Comparison of ENCODE assay signal across 8 mouse cellular contexts in the genomic region with DNA sequence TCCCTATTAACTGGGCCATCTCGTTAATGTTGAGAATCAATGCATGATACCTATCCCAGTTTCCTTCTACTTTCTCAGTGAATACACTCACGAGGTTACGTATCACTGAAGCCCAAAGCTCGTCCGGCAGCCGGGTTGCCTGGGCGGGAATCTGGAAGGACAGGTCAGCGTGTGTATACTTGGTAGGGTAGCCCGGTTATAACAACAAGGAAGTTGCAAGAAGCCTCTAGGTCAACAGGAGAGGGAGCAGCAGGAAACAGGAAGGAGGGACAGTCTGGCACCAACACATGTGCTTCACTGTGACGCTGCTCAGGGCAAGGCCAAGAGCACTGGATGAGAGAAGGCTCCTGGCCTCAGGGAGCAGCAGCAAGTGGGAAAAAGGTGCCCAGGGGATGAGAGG. TPM values are rescaled to one million over a fixed set of nuclear protein-coding genes. Genes with fewer than 3 reads are reported as not detected.
DNase-seq lines count a peak whose midpoint lies in the region; ATAC-seq and TF ChIP-seq lines count a peak whose summit lies in the region.

No protein-coding gene starts in this region.

- 60% methylated on average over 10 of the region's 10 CpGs for WGBS in heart, embryonic 14.5 days
- 35% methylated on average over 10 of the region's 10 CpGs for WGBS in liver, embryonic 13.5 days (ENCODE audit: insufficient replicate concordance)
- WGBS in stomach, postnatal 0 days = 50% methylated on average over 10 of the region's 10 CpGs

- H3K27ac ChIP-seq in heart, embryonic 14.5 days (replicated peaks in 1 of 2; ENCODE audit: control insufficient read depth in 1 of 2, insufficient read depth in 1 of 2, low read depth in 2 of 2, low read length in 2 of 2) = peak overlapping the region; percentile 28 to 43; a peak in 2 of 4 replicates
- 0 out of 2 replicates have a peak overlapping the region, but pooled peaks have one; percentile 6 for H3K27ac ChIP-seq in liver, embryonic 13.5 days
- peak overlapping the region; percentile 70 for H3K27ac ChIP-seq in stomach, postnatal 0 days (replicated peaks)

- no peaks in the 10 kb centered on the region for H3K9me3 ChIP-seq in heart, embryonic 14.5 days (ENCODE audit: control insufficient read depth, low read length)
- no peaks in the 10 kb centered on the region for H3K9me3 ChIP-seq in liver, embryonic 13.5 days (replicated peaks)
- no peaks in the 10 kb centered on the region for H3K9me3 ChIP-seq in stomach, postnatal 0 days (ENCODE audit: control insufficient read depth, low read length)

- DNase-seq in urinary bladder, postnatal 14 days (ENCODE audit: low spot score) = peak; percentile 41
- no peak for DNase-seq in urinary bladder, postnatal 4 days (ENCODE audit: low spot score in 2 of 2)
- DNase-seq in liver, embryonic 13.5 days = no peak
- peak; percentile 57 for DNase-seq in stomach, postnatal 0 days (ENCODE audit: low spot score)
- no peak for DNase-seq in gastrocnemius, postnatal 25 days
- no peak for DNase-seq in ovary, postnatal 10 days (ENCODE audit: low spot score)

- H3K36me3 ChIP-seq in heart, embryonic 14.5 days (ENCODE audit: control insufficient read depth, insufficient read depth, low read length) = no peaks in the 10 kb centered on the region
- no peaks in the 10 kb centered on the region for H3K36me3 ChIP-seq in liver, embryonic 13.5 days
- no peaks in the 10 kb centered on the region for H3K36me3 ChIP-seq in stomach, postnatal 0 days (ENCODE audit: control insufficient read depth, insufficient read depth, low read length)

- H3K27me3 ChIP-seq in heart, embryonic 14.5 days (ENCODE audit: control insufficient read depth, insufficient read depth, low read length) = no peaks in the 10 kb centered on the region
- no peaks in the 10 kb centered on the region for H3K27me3 ChIP-seq in liver, embryonic 13.5 days
- H3K27me3 ChIP-seq in stomach, postnatal 0 days (ENCODE audit: control insufficient read depth, insufficient read depth, low read length) = no peaks in the 10 kb centered on the region

- ATAC-seq in heart, embryonic 14.5 days (ENCODE audit: insufficient number of reproducible peaks, insufficient read depth, low FRiP score, low read depth) = peak; percentile 59; the same call in 1 of the 2 replicates
- ATAC-seq in liver, embryonic 13.5 days (ENCODE audit: low read depth) = peak; percentile 58
- ATAC-seq in stomach, postnatal 0 days (ENCODE audit: low FRiP score, low TSS enrichment) = peak; percentile 95
- ATAC-seq in activated CD4-positive, CD25-positive, alpha-beta regulatory T cell, adult 4 months = no peak

- peaks cover 3 to 5% of the 10 kb centered on the region in 2 experiments; a peak in 1 of 4 replicates for H3K4me1 ChIP-seq in heart, embryonic 14.5 days (ENCODE audit: control insufficient read depth in 2 of 2, insufficient read depth in 2 of 2, low read length in 2 of 2)
- H3K4me1 ChIP-seq in liver, embryonic 13.5 days (replicated peaks) = peaks cover 17% of the 10 kb centered on the region
- H3K4me1 ChIP-seq in stomach, postnatal 0 days (replicated peaks; ENCODE audit: control insufficient read depth, insufficient read depth) = no peaks in the 10 kb centered on the region

- H3K9ac ChIP-seq in heart, embryonic 14.5 days (ENCODE audit: low read length) = no peak overlapping the region
- no peak overlapping the region for H3K9ac ChIP-seq in liver, embryonic 13.5 days
- no peak overlapping the region for H3K9ac ChIP-seq in stomach, postnatal 0 days (ENCODE audit: low read length)

- no peak overlapping the region for H3K4me3 ChIP-seq in heart, embryonic 14.5 days (ENCODE audit: control insufficient read depth in 1 of 2, insufficient read depth in 1 of 2, low read depth in 1 of 2, low read length in 2 of 2)
- H3K4me3 ChIP-seq in liver, embryonic 13.5 days (replicated peaks) = no peak overlapping the region
- no peak overlapping the region for H3K4me3 ChIP-seq in stomach, postnatal 0 days (ENCODE audit: low read depth, low read length)

- TF ChIP-seq CTCF in stomach, postnatal 0 days (IDR thresholded peaks at IDR 0.05; ENCODE audit: low read depth) = no peak

- H3K4me2 ChIP-seq in heart, embryonic 14.5 days (ENCODE audit: low read length) = peak overlapping the region; percentile 1; the same call in 1 of the 2 replicates
- 0 out of 2 replicates have a peak overlapping the region, but pooled peaks have one; percentile 13 for H3K4me2 ChIP-seq in liver, embryonic 13.5 days
- H3K4me2 ChIP-seq in stomach, postnatal 0 days (replicated peaks; ENCODE audit: low read depth) = 0 out of 2 replicates have a peak overlapping the region, but pooled peaks have one; percentile 3

- no peak for TF ChIP-seq EP300 in stomach, postnatal 0 days (optimal IDR thresholded peaks at IDR 0.05)

RNA-seq across cellular contexts. Expression of a gene that starts 7.9 kb away (rescaled TPM):
- 26.0 and 29.3 TPM in 2 replicates for polyA plus RNA-seq in heart, embryonic 14.5 days (2014; fragmentation: Nextera tagmentation; extraction: Ambion mirVana)
- polyA plus RNA-seq in liver, embryonic 13.5 days (2015; fragmentation: Nextera tagmentation; extraction: Ambion mirVana) = 5.9 and 6.8 TPM in 2 replicates
- 44.7 and 46.9 TPM in 2 replicates for polyA plus RNA-seq in stomach, postnatal 0 days (2015; fragmentation: Nextera tagmentation; extraction: Ambion mirVana)
- total RNA-seq in gastrocnemius, postnatal 25 days (2021) = 1 to 10 TPM in 1 of 2 experiments, under 1 TPM in 1; 0.70 to 1.6 TPM
- 1 to 10 TPM; 4.0 to 4.3 TPM for polyA plus RNA-seq in activated CD4-positive, CD25-positive, alpha-beta regulatory T cell, adult 4 months (2017; shearing (Covaris generic))

Comparison
In these comparisons a context has a peak if more than half of its experiments do, and no peak if none do; other contexts are left out.
1. DNase-seq: peak in urinary bladder, postnatal 14 days (single experiment) and stomach, postnatal 0 days (single experiment); none in urinary bladder, postnatal 4 days (0 of 2), liver, embryonic 13.5 days (single experiment), gastrocnemius, postnatal 25 days (single experiment) and ovary, postnatal 10 days (single experiment).
2. H3K27ac ChIP-seq: peak in every context shown above with its lines; median percentile 70 in stomach, postnatal 0 days; 36 in heart, embryonic 14.5 days; 6 in liver, embryonic 13.5 days.
3. Peak in every context shown above with its lines, with median percentiles within 50 percentile points of each other: H3K4me2 ChIP-seq.